Mouse (Mus musculus) ES-Bruce4 (cell line): ENCODE measurements around the gene Cit. TPM values are rescaled to one million over a fixed set of nuclear protein-coding genes. Genes with fewer than 3 reads are reported as not detected.
A peak's percentile ranks its signal among the peaks of the same experiment; 100 is the strongest.

ENCODE experiments used
- H3K27ac ChIP-seq: 2 replicates; pipeline ENCODE4 v1.5.1; 2012; ENCODE audit warnings: low read length, inconsistent platforms; ENCODE audit not compliant: insufficient read depth
- H3K27me3 ChIP-seq: 2 replicates; pipeline ENCODE4 v1.6.1; 2012; ENCODE audit warnings: mild to moderate bottlenecking, low read length, inconsistent platforms; ENCODE audit not compliant: control insufficient read depth, poor library complexity, insufficient read depth, severe bottlenecking
- H3K36me3 ChIP-seq: 2 replicates; pipeline ENCODE4 v1.6.1; 2012; ENCODE audit warnings: inconsistent platforms, mild to moderate bottlenecking, low read length, moderate library complexity; ENCODE audit not compliant: control insufficient read depth, poor library complexity, insufficient read depth, severe bottlenecking
- H3K4me1 ChIP-seq: one replicate; pipeline ENCODE4 v1.8.1; 2011; ENCODE audit warnings: low read length; ENCODE audit not compliant: control insufficient read depth, insufficient read depth
- H3K4me3 ChIP-seq: 2 replicates; pipeline ENCODE4 v1.5.1; 2011; ENCODE audit warnings: low read depth, mild to moderate bottlenecking, low read length
- H3K9ac ChIP-seq: 2 replicates; pipeline ENCODE4 v1.6.1; 2012; ENCODE audit warnings: low read depth, mild to moderate bottlenecking, inconsistent platforms; ENCODE audit not compliant: poor library complexity, severe bottlenecking
- H3K9me3 ChIP-seq: replicated peaks from 2 replicates; pipeline ENCODE4 v1.6.1; 2012; ENCODE audit warnings: mild to moderate bottlenecking, low read length, inconsistent platforms; ENCODE audit not compliant: control insufficient read depth, poor library complexity, insufficient read depth, severe bottlenecking
- CTCF ChIP-seq: IDR thresholded peaks from one replicate; pipeline ENCODE4 v1.8.1; 2011; ENCODE audit warnings: low read depth, low read length
- EP300 ChIP-seq: IDR thresholded peaks from 2 replicates; pipeline ENCODE4 v1.6.1; 2011; ENCODE audit warnings: low read depth, low read length; ENCODE audit not compliant: insufficient read depth
- POLR2A ChIP-seq: IDR thresholded peaks from one replicate; pipeline ENCODE4 v1.8.1; 2011; ENCODE audit warnings: low read length; ENCODE audit not compliant: insufficient read depth
- polyA plus RNA-seq: library from polyadenylated mRNA; stranded (reverse); fragments of >200 nt; gene quantifications from 2 replicates; pipeline ENCODE4 v1.2.4, GENCODE M21; 2011; ENCODE audit warnings: low read depth; ENCODE audit not compliant: missing spikeins, insufficient read depth, insufficient read length

The Cit gene
- polyA plus RNA-seq, 1 experiment, result 67.1 TPM

GRCm38 (mm10) chr5:115955131-115955530 is 110.1 kb downstream of the Cit start:
- peaks cover 9% of the 10 kb centered on the region for H3K36me3 ChIP-seq

GRCm38 (mm10) chr5:115956048-115956447 is 111.0 kb downstream of the Cit start:
- TF ChIP-seq POLR2A (no peak), CTCF (peak; percentile 49)
- no peak overlapping the region for H3K4me3 ChIP-seq
- H3K27me3 ChIP-seq, result no peaks in the 10 kb centered on the region
- no peaks in the 10 kb centered on the region for H3K4me1 ChIP-seq
- no peak overlapping the region for H3K27ac ChIP-seq
- H3K9me3 ChIP-seq, result no peaks in the 10 kb centered on the region
- H3K36me3 ChIP-seq, result peaks cover 9% of the 10 kb centered on the region
- no peak overlapping the region for H3K9ac ChIP-seq

More at GRCm38 (mm10) chr5:115955131-115955530, 110.1 kb downstream of the Cit start:
- Histone ChIP-seq H3K4me1 (no peaks in the 10 kb centered on the region), H3K4me3 (no peak overlapping the region), H3K27ac (no peak overlapping the region), H3K9ac (no peak overlapping the region), H3K9me3 (no peaks in the 10 kb centered on the region), H3K27me3 (no peaks in the 10 kb centered on the region)
- TF ChIP-seq EP300 (no peak), POLR2A (no peak), CTCF (no peak)

GRCm38 (mm10) chr5:115957177-115957576 is 112.1 kb downstream of the Cit start:
- TF ChIP-seq POLR2A, result no peak
- no peak for TF ChIP-seq EP300
- TF ChIP-seq CTCF, result no peak
- Histone ChIP-seq H3K9ac (no peak overlapping the region), H3K9me3 (no peaks in the 10 kb centered on the region), H3K27ac (no peak overlapping the region), H3K4me1 (no peaks in the 10 kb centered on the region), H3K36me3 (peaks cover 13% of the 10 kb centered on the region), H3K27me3 (no peaks in the 10 kb centered on the region), H3K4me3 (no peak overlapping the region)

DNA sequence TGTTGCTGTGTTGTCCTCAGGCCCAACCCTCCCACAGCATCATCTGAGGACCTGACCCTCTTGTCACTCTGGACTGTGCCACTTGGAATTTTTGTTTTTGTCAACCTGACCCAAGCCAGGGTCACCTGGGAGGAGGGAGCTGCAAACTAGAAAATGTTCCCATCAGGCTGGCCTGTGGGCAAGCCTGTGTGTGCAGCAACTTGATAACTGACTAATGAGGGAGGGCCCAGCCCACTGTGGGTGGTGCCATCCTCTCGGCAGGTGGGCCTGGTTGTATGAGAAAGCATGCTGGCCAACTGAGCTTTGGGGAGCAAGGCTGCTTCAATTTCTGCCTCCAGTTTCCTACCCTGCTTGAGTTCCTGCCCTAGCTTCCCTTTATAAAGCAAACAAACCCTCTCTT is 113.3 kb downstream of the Cit start:
- Histone ChIP-seq H3K4me1 (peaks cover 2% of the 10 kb centered on the region), H3K4me3 (no peak overlapping the region), H3K9me3 (no peaks in the 10 kb centered on the region), H3K27me3 (no peaks in the 10 kb centered on the region), H3K9ac (no peak overlapping the region), H3K36me3 (peaks cover 6% of the 10 kb centered on the region), H3K27ac (no peak overlapping the region)
- no peak for TF ChIP-seq POLR2A
- no peak for TF ChIP-seq CTCF
- TF ChIP-seq EP300, result no peak

DNA sequence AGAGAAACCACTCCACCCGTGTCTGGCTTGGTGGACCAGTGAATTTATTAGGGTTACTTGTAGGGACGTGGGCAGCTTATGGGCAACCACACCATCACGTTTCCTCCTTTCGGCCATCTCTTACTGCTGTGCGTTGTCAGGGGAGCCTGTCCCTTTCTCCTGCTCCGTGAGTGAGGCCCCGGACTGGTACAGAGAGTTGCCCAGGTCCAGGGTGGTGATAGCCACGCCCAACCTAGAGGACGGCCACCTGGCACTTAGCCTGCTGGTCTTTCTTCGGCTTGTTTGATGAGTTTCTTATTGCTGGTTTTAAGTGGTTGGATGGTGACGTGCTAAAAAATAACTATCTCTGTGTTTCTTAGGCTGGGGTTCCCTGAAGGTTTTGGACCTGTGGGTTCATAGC is 113.7 kb downstream of the Cit start:
- peaks cover 2% of the 10 kb centered on the region for H3K4me1 ChIP-seq
- H3K4me3 ChIP-seq, result no peak overlapping the region
- H3K36me3 ChIP-seq, result peaks cover 4% of the 10 kb centered on the region; the same call in 1 of the 2 replicates
- no peaks in the 10 kb centered on the region for H3K9me3 ChIP-seq
- H3K27ac ChIP-seq, result no peak overlapping the region
- no peak for TF ChIP-seq EP300
- no peak for TF ChIP-seq CTCF
- no peak for TF ChIP-seq POLR2A
- H3K9ac ChIP-seq, result no peak overlapping the region
- no peaks in the 10 kb centered on the region for H3K27me3 ChIP-seq

- peaks cover 4% of the 10 kb centered on the region; the same call in 1 of the 2 replicates for H3K36me3 ChIP-seq
- TF ChIP-seq POLR2A (no peak), CTCF (no peak)
These were observed 116.7 kb downstream of the Cit start for GRCm38 (mm10) chr5:115961809-115962208.

More at GRCm38 (mm10) chr5:115961809-115962208, 116.7 kb downstream of the Cit start:
- H3K27ac ChIP-seq, result no peak overlapping the region
- no peak overlapping the region for H3K9ac ChIP-seq
- no peaks in the 10 kb centered on the region for H3K27me3 ChIP-seq
- no peak overlapping the region for H3K4me3 ChIP-seq
- no peaks in the 10 kb centered on the region for H3K9me3 ChIP-seq
- peaks cover 2% of the 10 kb centered on the region for H3K4me1 ChIP-seq
